Mouse (Mus musculus): Measurements from ENCODE around the gene Vps8.

- TF ChIP-seq CTCF (IDR thresholded peaks at IDR 0.05; ENCODE audit: borderline replicate concordance, insufficient read depth, low read length): no peak
- no peak for TF ChIP-seq POLR2A (IDR thresholded peaks at IDR 0.05; ENCODE audit: low read depth, low read length)
These were observed 168.6 kb downstream of the Vps8 start for GRCm38 (mm10) chr16:21591511-21591910.
